ENCODE assay signal across 21 mouse cellular contexts in genomic region chr5:117370592-117370991, GRCm38 (mm10). TPM values are rescaled to one million over a fixed set of nuclear protein-coding genes. Genes with fewer than 3 reads are reported as not detected.
DNase-seq lines count a peak whose midpoint lies in the region; ATAC-seq and TF ChIP-seq lines count a peak whose summit lies in the region.
"Had no signal": no experiment of that assay in that cellular context is flagged by ENCODE, and none has a peak within 500 bp of the region (broad histone marks: within the 10 kb centered on the region; RNA-seq: fewer than 3 reads in every experiment).

No protein-coding gene starts in this region.

- WGBS in kidney, adult 2 months = 29% methylated on average over 10 of the region's 10 CpGs
- WGBS in kidney, embryonic 16.5 days = 77% methylated on average over 10 of the region's 10 CpGs

- TF ChIP-seq POLR2A in kidney, adult 2 months (IDR thresholded peaks at IDR 0.05; ENCODE audit: low read depth, low read length) = no peak

- H3K36me3 ChIP-seq in kidney, adult 2 months (ENCODE audit: control insufficient read depth, insufficient read depth, low read length) = no peaks in the 10 kb centered on the region; the same call in 1 of the 2 replicates
- peaks cover 68% of the 10 kb centered on the region for H3K36me3 ChIP-seq in kidney, embryonic 16.5 days (ENCODE audit: insufficient read depth, low read length)

- no peak for ATAC-seq in kidney, embryonic 16.5 days (ENCODE audit: low FRiP score, low TSS enrichment)

- H3K4me1 ChIP-seq in kidney, adult 2 months (ENCODE audit: control insufficient read depth, insufficient read depth, low read length) = peaks cover 18% of the 10 kb centered on the region
- no peaks in the 10 kb centered on the region for H3K4me1 ChIP-seq in kidney, embryonic 16.5 days (ENCODE audit: insufficient read depth, low read length)
- H3K4me1 ChIP-seq: heart, embryonic 12.5 days had no signal

- H3K27me3 ChIP-seq in kidney, adult 2 months (replicated peaks; ENCODE audit: control insufficient read depth, insufficient read depth, low read length) = no peaks in the 10 kb centered on the region
- H3K27me3 ChIP-seq in kidney, embryonic 16.5 days (ENCODE audit: insufficient read depth, low read length) = no peaks in the 10 kb centered on the region
- H3K27me3 ChIP-seq: heart, embryonic 12.5 days had no signal

- no peak overlapping the region for H3K9ac ChIP-seq in kidney, embryonic 16.5 days (replicated peaks; ENCODE audit: low read length)
- H3K9ac ChIP-seq: heart, embryonic 12.5 days; hindbrain, embryonic 14.5 days had no signal

- no peak overlapping the region for H3K4me3 ChIP-seq in kidney, adult 2 months (ENCODE audit: insufficient read depth, low read depth, low read length)
- H3K4me3 ChIP-seq in kidney, embryonic 16.5 days (ENCODE audit: low read length) = no peak overlapping the region
- H3K4me3 ChIP-seq: heart, embryonic 12.5 days; layer of hippocampus, adult 2 months; midbrain, embryonic 10.5 days had no signal

- intact Hi-C loops in left cerebral cortex, postnatal 4 days (cut with DNase I) = no loop called here

- H3K4me2 ChIP-seq in kidney, embryonic 16.5 days (replicated peaks; ENCODE audit: low read depth, low read length) = no peak overlapping the region
- H3K4me2 ChIP-seq: heart, embryonic 12.5 days; hindbrain, embryonic 14.5 days had no signal

- no peaks in the 10 kb centered on the region for H3K9me3 ChIP-seq in kidney, embryonic 16.5 days (ENCODE audit: low read length)
- H3K9me3 ChIP-seq: G1E; heart, embryonic 12.5 days; midbrain, embryonic 10.5 days had no signal

- TF ChIP-seq CTCF in kidney, adult 2 months (conservative IDR thresholded peaks at IDR 0.05; ENCODE audit: insufficient read depth, insufficient read length, low read depth, low read length) = no peak

- peak; percentile 66 for DNase-seq in adrenal gland, postnatal 14 days
- DNase-seq in adrenal gland, adult 18-20 months (ENCODE audit: low spot score in 2 of 2) = no peak
- DNase-seq in kidney, adult 2 months = peak; percentile 82
- DNase-seq in urinary bladder, postnatal 14 days (ENCODE audit: low spot score) = peak; percentile 22
- no peak for DNase-seq in urinary bladder, adult 2 months (ENCODE audit: low spot score)
- no peak for DNase-seq in T-cell, adult 2 months (ENCODE audit: low spot score)
- DNase-seq in left cerebral cortex, postnatal 4 days = no peak
- DNase-seq: cerebellum, adult 11-12 months; embryo, embryonic 11 days; heart, adult 11 months; layer of hippocampus, postnatal 36 days; liver; thymus, postnatal 36 days had no signal

- no peak overlapping the region for H3K27ac ChIP-seq in kidney, adult 2 months (ENCODE audit: insufficient read depth, low read depth, low read length)
- H3K27ac ChIP-seq in kidney, embryonic 16.5 days (ENCODE audit: low read length) = no peak overlapping the region
- H3K27ac ChIP-seq: hindbrain, embryonic 14.5 days; macrophage; midbrain, embryonic 10.5 days had no signal

RNA-seq across cellular contexts. Expression of gene Wsb2, which starts 13.5 kb away (rescaled TPM):
- 100 and 103 TPM in 2 replicates for total RNA-seq in adrenal gland, postnatal 14 days (2021)
- 100 to 1,000 TPM; 126 to 138 TPM for total RNA-seq in adrenal gland, adult 18-20 months (2021)
- 205 and 234 TPM in 2 replicates for polyA plus RNA-seq in kidney, adult 2 months (2012; rRNA removed)
- 45.7 and 69.7 TPM in 2 replicates for polyA plus RNA-seq in kidney, embryonic 16.5 days (2015; fragmentation: Nextera tagmentation; extraction: Ambion mirVana)
- 86.6 and 94.6 TPM in 2 replicates for polyA plus RNA-seq in urinary bladder, adult 2 months (2012; rRNA removed)
- 100 to 1,000 TPM; 407 to 423 TPM for total RNA-seq in left cerebral cortex, postnatal 4 days (2021)

RNA-seq across cellular contexts. Expression of gene Rfc5, which starts 18.3 kb away (rescaled TPM):
- total RNA-seq in adrenal gland, postnatal 14 days (2021) = 15.4 and 16.8 TPM in 2 replicates
- total RNA-seq in adrenal gland, adult 18-20 months (2021) = 1 to 10 TPM; 4.6 to 7.3 TPM
- polyA plus RNA-seq in kidney, adult 2 months (2012; rRNA removed) = 12.9 and 13.0 TPM in 2 replicates
- polyA plus RNA-seq in kidney, embryonic 16.5 days (2015; fragmentation: Nextera tagmentation; extraction: Ambion mirVana) = 114 and 128 TPM in 2 replicates
- 13.0 and 15.4 TPM in 2 replicates for polyA plus RNA-seq in urinary bladder, adult 2 months (2012; rRNA removed)
- total RNA-seq in left cerebral cortex, postnatal 4 days (2021) = 10 to 100 TPM; 20.2 to 26.4 TPM

RNA-seq across cellular contexts. Expression of gene Ksr2, which starts 43.2 kb away (rescaled TPM):
- total RNA-seq in adrenal gland, postnatal 14 days (2021) = 4.7 and 5.2 TPM in 2 replicates
- total RNA-seq in adrenal gland, adult 18-20 months (2021) = 1 to 10 TPM; 4.3 to 4.5 TPM
- 1.6 and 1.9 TPM in 2 replicates for polyA plus RNA-seq in kidney, adult 2 months (2012; rRNA removed)
- 0.37 and 0.78 TPM in 2 replicates for polyA plus RNA-seq in kidney, embryonic 16.5 days (2015; fragmentation: Nextera tagmentation; extraction: Ambion mirVana)
- polyA plus RNA-seq in urinary bladder, adult 2 months (2012; rRNA removed) = 0.83 and 1.9 TPM in 2 replicates
- total RNA-seq in left cerebral cortex, postnatal 4 days (2021) = 10 to 100 TPM; 23.4 to 24.1 TPM
- total RNA-seq: heart, postnatal 25 days had no signal
- polyA plus RNA-seq: G1E had no signal

RNA-seq across cellular contexts. Expression of gene Vsig10, which starts 51.7 kb away (rescaled TPM):
- 18.5 and 21.6 TPM in 2 replicates for total RNA-seq in adrenal gland, postnatal 14 days (2021)
- 10 to 100 TPM; 11.3 to 16.2 TPM for total RNA-seq in adrenal gland, adult 18-20 months (2021)
- 17.2 and 20.8 TPM in 2 replicates for polyA plus RNA-seq in kidney, adult 2 months (2012; rRNA removed)
- 14.6 and 17.1 TPM in 2 replicates for polyA plus RNA-seq in kidney, embryonic 16.5 days (2015; fragmentation: Nextera tagmentation; extraction: Ambion mirVana)
- polyA plus RNA-seq in urinary bladder, adult 2 months (2012; rRNA removed) = 35.6 and 36.4 TPM in 2 replicates
- total RNA-seq in left cerebral cortex, postnatal 4 days (2021) = 1 to 10 TPM; 1.9 to 3.1 TPM

Comparison
In these comparisons a context has a peak if more than half of its experiments do, and no peak if none do; other contexts are left out.
1. DNase-seq: peak in adrenal gland, postnatal 14 days (single experiment), kidney, adult 2 months (single experiment) and urinary bladder, postnatal 14 days (single experiment); none in adrenal gland, adult 18-20 months (0 of 2), urinary bladder, adult 2 months (single experiment), T-cell, adult 2 months (single experiment) and left cerebral cortex, postnatal 4 days (single experiment).